In the genomic region with DNA sequence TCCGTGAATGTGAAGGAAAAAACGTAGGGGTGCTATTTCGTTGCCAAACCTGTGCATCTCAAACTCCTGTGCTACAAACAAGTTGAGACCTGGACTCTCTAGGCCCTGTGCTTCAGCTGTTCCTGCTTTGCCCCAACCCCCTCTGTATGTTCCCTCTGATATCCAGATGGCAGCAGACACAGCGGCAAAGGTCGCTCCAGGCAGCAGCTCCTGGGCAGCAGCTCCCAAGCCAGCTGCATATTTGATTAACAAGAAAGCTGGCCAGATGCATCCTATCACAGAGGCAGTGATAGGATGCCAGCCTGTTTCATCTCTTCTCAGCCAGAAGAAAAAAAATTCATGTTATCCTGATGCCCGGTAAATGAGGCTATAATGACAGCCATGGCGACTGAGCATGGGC, we compare ENCODE assay signal across 19 mouse cellular contexts. TPM values are rescaled to one million over a fixed set of nuclear protein-coding genes. Genes with fewer than 3 reads are reported as not detected.
A peak's percentile ranks its signal among the peaks of the same experiment; 100 is the strongest.
DNase-seq lines count a peak whose midpoint lies in the region; ATAC-seq and TF ChIP-seq lines count a peak whose summit lies in the region.
"Had no signal": no experiment of that assay in that cellular context is flagged by ENCODE, and none has a peak within 500 bp of the region (broad histone marks: within the 10 kb centered on the region; RNA-seq: fewer than 3 reads in every experiment).

No protein-coding gene starts in this region.

- H3K9ac ChIP-seq in liver, adult 2 months (ENCODE audit: low read depth, low read length), result no peak overlapping the region
- H3K9ac ChIP-seq in liver, embryonic 12.5 days, result no peak overlapping the region
- H3K9ac ChIP-seq in hindbrain, embryonic 14.5 days, result no peak overlapping the region
- no peak overlapping the region for H3K9ac ChIP-seq in midbrain, embryonic 14.5 days (replicated peaks; ENCODE audit: low read length)
- H3K9ac ChIP-seq: embryonic facial prominence, embryonic 15.5 days; forebrain, embryonic 12.5 days; limb, embryonic 13.5 days; neural tube, embryonic 12.5 days had no signal

- H3K4me1 ChIP-seq in liver, adult 2 months (ENCODE audit: control insufficient read depth, insufficient read depth, low read length), result peaks cover 9% of the 10 kb centered on the region
- 0 out of 2 replicates have a peak, but pooled peaks cover 4% of the 10 kb centered on the region for H3K4me1 ChIP-seq in liver, embryonic 12.5 days
- 0 out of 2 replicates have a peak, but pooled peaks cover 10% of the 10 kb centered on the region for H3K4me1 ChIP-seq in hindbrain, embryonic 14.5 days (replicated peaks; ENCODE audit: control insufficient read depth, insufficient read depth, low read length)
- peaks cover 5% of the 10 kb centered on the region; the same call in 1 of the 2 replicates for H3K4me1 ChIP-seq in midbrain, embryonic 14.5 days (ENCODE audit: control insufficient read depth, insufficient read depth, low read length)
- H3K4me1 ChIP-seq: embryonic facial prominence, embryonic 15.5 days had no signal

- H3K9me3 ChIP-seq in liver, embryonic 12.5 days (replicated peaks), result no peaks in the 10 kb centered on the region
- no peaks in the 10 kb centered on the region for H3K9me3 ChIP-seq in hindbrain, embryonic 14.5 days (ENCODE audit: control insufficient read depth, low read length)
- 0 out of 2 replicates have a peak, but pooled peaks cover 4% of the 10 kb centered on the region for H3K9me3 ChIP-seq in midbrain, embryonic 14.5 days (ENCODE audit: control insufficient read depth, low read length)
- H3K9me3 ChIP-seq: embryonic facial prominence, embryonic 15.5 days; forebrain, embryonic 12.5 days; neural tube, embryonic 12.5 days had no signal

- ATAC-seq in frontal cortex, adult (ENCODE audit: low TSS enrichment), result peak; percentile 20; the same call in 1 of the 2 replicates
- no peak for ATAC-seq in liver, embryonic 12.5 days
- 0 out of 2 replicates have a peak, but pooled peaks have one; percentile 24 for ATAC-seq in hindbrain, embryonic 14.5 days (ENCODE audit: low FRiP score)
- no peak for ATAC-seq in midbrain, embryonic 14.5 days (ENCODE audit: low FRiP score, low TSS enrichment)
- no peak for ATAC-seq in erythroid progenitor cell, adult 5-6 weeks (replicated peaks; ENCODE audit: low FRiP score, poor library complexity, severe bottlenecking)

- no peak overlapping the region for H3K4me2 ChIP-seq in liver, embryonic 12.5 days
- H3K4me2 ChIP-seq in hindbrain, embryonic 14.5 days (replicated peaks), result no peak overlapping the region
- H3K4me2 ChIP-seq in midbrain, embryonic 14.5 days (ENCODE audit: low read length), result no peak overlapping the region
- H3K4me2 ChIP-seq: embryonic facial prominence, embryonic 15.5 days; forebrain, embryonic 12.5 days; limb, embryonic 13.5 days; neural tube, embryonic 12.5 days had no signal

- no peak overlapping the region for H3K27ac ChIP-seq in liver, adult 2 months (replicated peaks; ENCODE audit: insufficient read depth, low read depth, low read length)
- no peak overlapping the region for H3K27ac ChIP-seq in liver, embryonic 12.5 days
- peak overlapping the region; percentile 58; the same call in 1 of the 2 replicates for H3K27ac ChIP-seq in hindbrain, embryonic 14.5 days
- no peak overlapping the region for H3K27ac ChIP-seq in midbrain, embryonic 14.5 days (replicated peaks; ENCODE audit: low read depth, low read length)
- H3K27ac ChIP-seq: embryonic facial prominence, embryonic 15.5 days; forebrain, embryonic 12.5 days; limb, embryonic 13.5 days; neural tube, embryonic 12.5 days had no signal

- 36% methylated on average over 7 of the region's 7 CpGs for WGBS in liver, adult 2 months
- 73% methylated on average over 7 of the region's 7 CpGs for WGBS in liver, embryonic 12.5 days (ENCODE audit: insufficient replicate concordance)
- WGBS in hindbrain, embryonic 14.5 days, result 66% methylated on average over 7 of the region's 7 CpGs
- 76% methylated on average over 7 of the region's 7 CpGs for WGBS in midbrain, embryonic 14.5 days

- DNase-seq in frontal cortex, postnatal 25 days (ENCODE audit: low spot score in 2 of 2), result no peak
- peak; percentile 90 for DNase-seq in liver, adult 2 months (ENCODE audit: extremely low read depth, low read depth, low spot score)
- DNase-seq in hindbrain, embryonic 14.5 days (ENCODE audit: low spot score), result no peak
- DNase-seq in midbrain, embryonic 14.5 days, result peak; percentile 47
- no peak for DNase-seq in lung, adult 18-20 months
- DNase-seq: cerebellum, adult 9-10 months; kidney, adult 8-10 months; kidney, postnatal 4 days; lung, adult 2 months; lung, postnatal 36 days; right cerebral cortex, postnatal 4 days; thymus, postnatal 36 days had no signal

- H3K4me3 ChIP-seq in liver, adult 2 months (ENCODE audit: insufficient read depth, low read depth, low read length), result no peak overlapping the region
- no peak overlapping the region for H3K4me3 ChIP-seq in liver, embryonic 12.5 days
- H3K4me3 ChIP-seq in hindbrain, embryonic 14.5 days (replicated peaks; ENCODE audit: low read length), result no peak overlapping the region
- no peak overlapping the region for H3K4me3 ChIP-seq in midbrain, embryonic 14.5 days (replicated peaks; ENCODE audit: low read depth, low read length)
- H3K4me3 ChIP-seq: embryonic facial prominence, embryonic 15.5 days; forebrain, embryonic 12.5 days; limb, embryonic 13.5 days; neural tube, embryonic 12.5 days had no signal

- TF ChIP-seq CTCF in liver, adult 2 months (IDR thresholded peaks at IDR 0.05; ENCODE audit: low read depth, low read length), result peak; percentile 18; the same call in 1 of the 2 replicates

- H3K27me3 ChIP-seq in liver, adult 2 months (ENCODE audit: control insufficient read depth, insufficient read depth, low read length), result no peaks in the 10 kb centered on the region
- no peaks in the 10 kb centered on the region for H3K27me3 ChIP-seq in liver, embryonic 12.5 days (replicated peaks)
- no peaks in the 10 kb centered on the region for H3K27me3 ChIP-seq in hindbrain, embryonic 14.5 days (ENCODE audit: control insufficient read depth, insufficient read depth, low read length)
- no peaks in the 10 kb centered on the region for H3K27me3 ChIP-seq in midbrain, embryonic 14.5 days (ENCODE audit: control insufficient read depth, insufficient read depth, low read length)
- H3K27me3 ChIP-seq: embryonic facial prominence, embryonic 15.5 days; forebrain, embryonic 12.5 days; limb, embryonic 13.5 days; neural tube, embryonic 12.5 days had no signal

- H3K79me2 ChIP-seq in liver, adult 2 months (ENCODE audit: control insufficient read depth, insufficient read depth, low read length), result no peaks in the 10 kb centered on the region

- no peak for TF ChIP-seq POLR2A in liver, adult 2 months (IDR thresholded peaks at IDR 0.05; ENCODE audit: extremely low read depth, insufficient read depth, low read length)

- no peaks in the 10 kb centered on the region for H3K36me3 ChIP-seq in liver, adult 2 months (ENCODE audit: control insufficient read depth, insufficient read depth, low read length)
- H3K36me3 ChIP-seq in liver, embryonic 12.5 days, result no peaks in the 10 kb centered on the region
- H3K36me3 ChIP-seq in hindbrain, embryonic 14.5 days (replicated peaks; ENCODE audit: control insufficient read depth, insufficient read depth), result no peaks in the 10 kb centered on the region
- no peaks in the 10 kb centered on the region for H3K36me3 ChIP-seq in midbrain, embryonic 14.5 days (ENCODE audit: control insufficient read depth, insufficient read depth, low read length)
- H3K36me3 ChIP-seq: embryonic facial prominence, embryonic 15.5 days; forebrain, embryonic 12.5 days; limb, embryonic 13.5 days; neural tube, embryonic 12.5 days had no signal

RNA-seq across cellular contexts. Expression of a gene that starts 32.5 kb away (rescaled TPM):
- 26.6 and 30.7 TPM in 2 replicates for total RNA-seq in liver, adult 2 months (2014; rRNA removed)
- polyA plus RNA-seq in liver, adult 2 months (2012; rRNA removed), result 44.1 and 44.4 TPM in 2 replicates
- 28.8 and 29.0 TPM in 2 replicates for polyA plus RNA-seq in liver, embryonic 12.5 days (2016; fragmentation: Nextera tagmentation; extraction: Ambion mirVana)
- 99.1 TPM in 2 replicates for polyA plus RNA-seq in hindbrain, embryonic 14.5 days (2014; fragmentation: Nextera tagmentation; extraction: Ambion mirVana)
- polyA plus RNA-seq in midbrain, embryonic 14.5 days (2014; fragmentation: Nextera tagmentation; extraction: Ambion mirVana), result 109 and 110 TPM in 2 replicates
- 2.2 and 8.8 TPM in 2 replicates for total RNA-seq in erythroid progenitor cell, adult 5-6 weeks (2015; ENCODE audit: low replicate concordance)
- 13.9 TPM in 1 of 2 replicates, not detected in the other for total RNA-seq in erythroid progenitor cell, adult 5-6 weeks (2017; ENCODE audit: low replicate concordance)

RNA-seq across cellular contexts. Expression of a gene that starts 35.7 kb away (rescaled TPM):
- 1.4 and 2.0 TPM in 2 replicates for total RNA-seq in liver, adult 2 months (2014; rRNA removed)
- polyA plus RNA-seq in liver, adult 2 months (2012; rRNA removed), result 0.72 and 1.0 TPM in 2 replicates
- polyA plus RNA-seq in liver, embryonic 12.5 days (2016; fragmentation: Nextera tagmentation; extraction: Ambion mirVana), result 5.1 and 5.5 TPM in 2 replicates
- polyA plus RNA-seq in hindbrain, embryonic 14.5 days (2014; fragmentation: Nextera tagmentation; extraction: Ambion mirVana), result 4.4 and 6.0 TPM in 2 replicates
- polyA plus RNA-seq in midbrain, embryonic 14.5 days (2014; fragmentation: Nextera tagmentation; extraction: Ambion mirVana), result 2.5 and 4.9 TPM in 2 replicates
- 1.4 TPM in 1 of 2 replicates, not detected in the other for total RNA-seq in erythroid progenitor cell, adult 5-6 weeks (2015; ENCODE audit: low replicate concordance)
- not detected in 2 replicates for total RNA-seq in erythroid progenitor cell, adult 5-6 weeks (2017; ENCODE audit: low replicate concordance)

Comparison
In these comparisons a context has a peak if more than half of its experiments do, and no peak if none do; other contexts are left out.
1. ATAC-seq: peak in frontal cortex, adult (single experiment) and hindbrain, embryonic 14.5 days (single experiment); none in liver, embryonic 12.5 days (single experiment), midbrain, embryonic 14.5 days (single experiment) and erythroid progenitor cell, adult 5-6 weeks (single experiment).
2. DNase-seq: peak in liver, adult 2 months (single experiment) and midbrain, embryonic 14.5 days (single experiment); none in frontal cortex, postnatal 25 days (0 of 2), hindbrain, embryonic 14.5 days (single experiment) and lung, adult 18-20 months (0 of 2).